Mouse (Mus musculus): Measurements from ENCODE around the gene Taok1. TPM values are rescaled to one million over a fixed set of nuclear protein-coding genes. Genes with fewer than 3 reads are reported as not detected.

Taok1 gene
- polyA plus RNA-seq, 1 experiment from 2014 or later = 19.6 TPM

DNA sequence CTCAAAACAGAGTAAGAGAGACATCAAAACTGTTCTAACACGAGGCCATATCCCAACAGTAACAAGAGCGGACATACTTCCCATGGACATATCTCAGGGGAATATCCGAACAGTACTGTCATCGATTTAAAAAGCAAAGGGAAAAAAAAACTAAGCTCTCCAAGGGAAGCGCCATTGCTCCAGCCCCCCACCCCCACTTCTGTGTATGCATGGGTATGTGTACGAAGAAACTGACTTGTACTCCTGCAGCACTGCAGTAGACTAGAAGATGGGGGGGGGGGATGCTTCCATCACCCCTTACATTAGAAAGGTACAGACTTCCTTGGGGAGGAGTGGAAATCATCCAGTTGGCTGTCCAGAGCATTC, 1.2 kb downstream of the Taok1 start:
- ATAC-seq (ENCODE audit: low read depth) = no peak
- H3K27me3 ChIP-seq (replicated peaks; ENCODE audit: control insufficient read depth, insufficient read depth, low read length) = no peaks in the 10 kb centered on the region
- H3K4me3 ChIP-seq (ENCODE audit: low read depth, low read length) = peak overlapping the region; percentile 97
- peak overlapping the region; percentile 86 for H3K4me2 ChIP-seq (ENCODE audit: low read depth, low read length)
- WGBS = 3% methylated on average over 6 of the region's 6 CpGs
- peak; percentile 22 for DNase-seq (ENCODE audit: low spot score)
- H3K9ac ChIP-seq (ENCODE audit: low read depth, low read length) = peak overlapping the region; percentile 100
- peak overlapping the region; percentile 97 for H3K27ac ChIP-seq (replicated peaks; ENCODE audit: low read depth, low read length)
- H3K36me3 ChIP-seq (ENCODE audit: control insufficient read depth, insufficient read depth, low read length) = 0 out of 2 replicates have a peak, but pooled peaks cover 9% of the 10 kb centered on the region
- no peaks in the 10 kb centered on the region for H3K9me3 ChIP-seq (ENCODE audit: control insufficient read depth, low read length)
- peaks cover 10% of the 10 kb centered on the region for H3K4me1 ChIP-seq (ENCODE audit: control insufficient read depth, insufficient read depth, low read length)

DNA sequence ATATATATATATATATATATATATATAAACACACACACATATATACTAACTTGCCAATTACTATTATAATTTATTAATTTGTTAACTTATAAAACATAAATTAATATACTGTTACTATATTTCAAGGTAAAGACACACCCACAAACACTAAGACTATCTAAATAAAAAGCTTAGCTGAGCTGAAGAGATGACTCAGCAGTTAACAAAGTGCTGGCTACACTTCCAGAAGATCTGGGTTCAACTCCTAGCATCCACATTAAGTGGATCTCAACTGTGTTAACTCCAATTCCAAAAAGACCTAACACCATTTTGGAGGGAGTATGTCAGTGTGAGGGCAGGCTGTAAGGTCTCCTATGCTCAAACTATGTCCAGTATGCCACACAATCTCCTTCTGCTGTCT, 10.3 kb downstream of the Taok1 start:
- Histone ChIP-seq H3K27me3 (replicated peaks; ENCODE audit: control insufficient read depth, insufficient read depth, low read length) (no peaks in the 10 kb centered on the region), H3K9ac (ENCODE audit: low read depth, low read length) (no peak overlapping the region), H3K4me3 (ENCODE audit: low read depth, low read length) (no peak overlapping the region)

DNA sequence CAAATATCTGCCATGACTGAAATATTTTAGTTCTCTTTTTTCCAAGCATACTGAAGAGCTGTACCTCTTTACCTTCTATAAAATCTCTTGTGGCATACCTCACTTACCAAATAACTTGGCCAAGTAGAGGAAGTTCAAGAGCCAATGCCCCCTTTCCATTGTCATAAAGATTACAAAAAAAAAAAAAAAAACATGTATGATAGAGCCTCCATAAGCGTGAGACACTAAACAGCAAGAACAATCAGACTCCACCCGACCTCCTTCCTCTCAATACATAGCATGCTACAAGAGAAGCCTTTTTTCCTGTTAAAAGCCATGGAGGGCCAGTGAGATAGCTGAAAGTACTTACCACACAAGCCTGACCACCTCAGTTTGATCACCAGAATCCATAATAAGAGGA, 16.2 kb downstream of the Taok1 start:
- Histone ChIP-seq H3K4me3 (ENCODE audit: low read depth, low read length) (no peak overlapping the region), H3K4me2 (ENCODE audit: low read depth, low read length) (no peak overlapping the region), H3K9me3 (ENCODE audit: control insufficient read depth, low read length) (no peaks in the 10 kb centered on the region), H3K27ac (replicated peaks; ENCODE audit: low read depth, low read length) (no peak overlapping the region), H3K27me3 (replicated peaks; ENCODE audit: control insufficient read depth, insufficient read depth, low read length) (no peaks in the 10 kb centered on the region), H3K9ac (ENCODE audit: low read depth, low read length) (no peak overlapping the region), H3K36me3 (ENCODE audit: control insufficient read depth, insufficient read depth, low read length) (peaks cover 13% of the 10 kb centered on the region), H3K4me1 (ENCODE audit: control insufficient read depth, insufficient read depth, low read length) (no peaks in the 10 kb centered on the region)
- 93% methylated on average over 2 of the region's 2 CpGs for WGBS
- DNase-seq (ENCODE audit: low spot score) (no peak), ATAC-seq (ENCODE audit: low read depth) (no peak)

More for the DNA sequence above, 10.3 kb downstream of the Taok1 start:
- Histone ChIP-seq H3K36me3 (ENCODE audit: control insufficient read depth, insufficient read depth, low read length) (peaks cover 17% of the 10 kb centered on the region), H3K27ac (replicated peaks; ENCODE audit: low read depth, low read length) (no peak overlapping the region), H3K4me1 (ENCODE audit: control insufficient read depth, insufficient read depth, low read length) (no peaks in the 10 kb centered on the region), H3K4me2 (ENCODE audit: low read depth, low read length) (no peak overlapping the region), H3K9me3 (ENCODE audit: control insufficient read depth, low read length) (no peaks in the 10 kb centered on the region)
- DNase-seq (ENCODE audit: low spot score) = no peak
- ATAC-seq (ENCODE audit: low read depth) = no peak

DNA sequence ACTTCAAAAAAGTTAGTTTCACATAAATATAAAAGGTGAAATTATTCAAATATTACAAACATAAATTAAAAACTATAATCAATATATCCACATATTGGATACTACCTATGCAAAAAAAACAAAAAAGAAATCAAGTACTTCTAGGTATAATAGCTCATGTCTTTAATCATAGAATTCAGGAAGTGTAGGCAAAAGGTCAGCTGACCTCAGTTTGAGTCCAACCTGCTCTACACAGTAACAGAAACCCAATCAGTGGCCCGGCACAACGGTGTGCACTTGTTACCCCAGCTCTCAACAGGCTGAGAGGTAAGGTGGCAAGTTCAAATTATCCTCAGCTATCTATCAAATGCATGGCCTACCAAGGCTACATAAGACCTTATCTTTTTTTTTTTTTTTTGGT, 16.8 kb downstream of the Taok1 start:
- no peak overlapping the region for H3K4me3 ChIP-seq (ENCODE audit: low read depth, low read length)
- peaks cover 11% of the 10 kb centered on the region for H3K36me3 ChIP-seq (ENCODE audit: control insufficient read depth, insufficient read depth, low read length)
- 91% methylated on average over 2 of the region's 2 CpGs for WGBS
- no peaks in the 10 kb centered on the region for H3K27me3 ChIP-seq (replicated peaks; ENCODE audit: control insufficient read depth, insufficient read depth, low read length)
- no peak overlapping the region for H3K27ac ChIP-seq (replicated peaks; ENCODE audit: low read depth, low read length)
- H3K9me3 ChIP-seq (ENCODE audit: control insufficient read depth, low read length) = no peaks in the 10 kb centered on the region
- no peak for DNase-seq (ENCODE audit: low spot score)
- no peak for ATAC-seq (ENCODE audit: low read depth)
- no peak overlapping the region for H3K4me2 ChIP-seq (ENCODE audit: low read depth, low read length)
- H3K9ac ChIP-seq (ENCODE audit: low read depth, low read length) = no peak overlapping the region
- H3K4me1 ChIP-seq (ENCODE audit: control insufficient read depth, insufficient read depth, low read length) = no peaks in the 10 kb centered on the region

DNA sequence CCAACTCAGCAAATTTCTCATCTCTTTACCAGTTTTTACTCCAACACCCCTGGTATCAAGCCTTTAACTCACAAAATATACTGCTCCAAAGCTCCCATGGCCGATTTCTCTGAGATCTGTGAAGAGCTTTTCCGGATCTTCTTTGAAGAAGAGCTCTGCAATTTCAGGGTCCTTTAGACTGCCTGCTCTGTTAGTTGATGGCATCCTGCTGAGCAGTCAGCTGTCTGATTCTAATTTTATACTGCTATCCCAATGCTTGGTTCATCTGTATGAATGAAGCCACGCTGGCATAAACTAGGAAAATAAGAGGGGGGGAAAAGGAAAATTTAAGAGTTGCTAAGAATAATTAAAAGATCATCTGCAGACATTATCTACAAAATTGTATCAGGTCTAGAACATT, 22.4 kb downstream of the Taok1 start:
- Histone ChIP-seq H3K4me2 (ENCODE audit: low read depth, low read length) (no peak overlapping the region), H3K4me3 (ENCODE audit: low read depth, low read length) (no peak overlapping the region), H3K9me3 (ENCODE audit: control insufficient read depth, low read length) (no peaks in the 10 kb centered on the region), H3K4me1 (ENCODE audit: control insufficient read depth, insufficient read depth, low read length) (no peaks in the 10 kb centered on the region), H3K36me3 (ENCODE audit: control insufficient read depth, insufficient read depth, low read length) (peaks cover 43% of the 10 kb centered on the region), H3K27ac (replicated peaks; ENCODE audit: low read depth, low read length) (no peak overlapping the region), H3K27me3 (replicated peaks; ENCODE audit: control insufficient read depth, insufficient read depth, low read length) (no peaks in the 10 kb centered on the region), H3K9ac (ENCODE audit: low read depth, low read length) (no peak overlapping the region)
- ATAC-seq (ENCODE audit: low read depth) (no peak), DNase-seq (ENCODE audit: low spot score) (no peak)
- WGBS = 94% methylated on average over 3 of the region's 3 CpGs

DNA sequence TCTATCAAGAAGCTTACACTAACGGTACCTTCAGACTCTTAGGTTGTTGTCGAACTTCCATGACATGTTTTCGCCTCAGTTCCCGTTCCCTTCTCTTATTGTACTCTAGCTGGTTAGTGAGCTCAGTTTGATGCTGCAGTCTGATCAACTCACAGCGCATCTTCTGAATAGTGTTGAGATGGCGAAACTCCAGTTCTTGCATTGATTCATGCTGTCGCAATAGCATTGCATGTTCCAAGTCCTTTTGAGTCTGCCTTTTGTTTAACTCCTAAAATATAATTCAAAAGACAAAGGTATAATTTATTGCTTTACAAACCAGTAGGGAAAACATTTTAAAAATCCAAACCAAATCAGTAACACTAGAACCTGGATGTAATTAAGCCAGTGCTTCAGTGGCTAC, 62.4 kb downstream of the Taok1 start:
- WGBS = 91% methylated on average over 7 of the region's 7 CpGs
- H3K9me3 ChIP-seq (ENCODE audit: control insufficient read depth, low read length) = no peaks in the 10 kb centered on the region
- H3K9ac ChIP-seq (ENCODE audit: low read depth, low read length) = no peak overlapping the region
- H3K27ac ChIP-seq (replicated peaks; ENCODE audit: low read depth, low read length) = no peak overlapping the region
- H3K27me3 ChIP-seq (replicated peaks; ENCODE audit: control insufficient read depth, insufficient read depth, low read length) = no peaks in the 10 kb centered on the region
- H3K4me1 ChIP-seq (ENCODE audit: control insufficient read depth, insufficient read depth, low read length) = no peaks in the 10 kb centered on the region
- no peak overlapping the region for H3K4me2 ChIP-seq (ENCODE audit: low read depth, low read length)
- no peak overlapping the region for H3K4me3 ChIP-seq (ENCODE audit: low read depth, low read length)
- ATAC-seq (ENCODE audit: low read depth) (no peak), DNase-seq (ENCODE audit: low spot score) (no peak)
- H3K36me3 ChIP-seq (ENCODE audit: control insufficient read depth, insufficient read depth, low read length) = peaks cover 83% of the 10 kb centered on the region

DNA sequence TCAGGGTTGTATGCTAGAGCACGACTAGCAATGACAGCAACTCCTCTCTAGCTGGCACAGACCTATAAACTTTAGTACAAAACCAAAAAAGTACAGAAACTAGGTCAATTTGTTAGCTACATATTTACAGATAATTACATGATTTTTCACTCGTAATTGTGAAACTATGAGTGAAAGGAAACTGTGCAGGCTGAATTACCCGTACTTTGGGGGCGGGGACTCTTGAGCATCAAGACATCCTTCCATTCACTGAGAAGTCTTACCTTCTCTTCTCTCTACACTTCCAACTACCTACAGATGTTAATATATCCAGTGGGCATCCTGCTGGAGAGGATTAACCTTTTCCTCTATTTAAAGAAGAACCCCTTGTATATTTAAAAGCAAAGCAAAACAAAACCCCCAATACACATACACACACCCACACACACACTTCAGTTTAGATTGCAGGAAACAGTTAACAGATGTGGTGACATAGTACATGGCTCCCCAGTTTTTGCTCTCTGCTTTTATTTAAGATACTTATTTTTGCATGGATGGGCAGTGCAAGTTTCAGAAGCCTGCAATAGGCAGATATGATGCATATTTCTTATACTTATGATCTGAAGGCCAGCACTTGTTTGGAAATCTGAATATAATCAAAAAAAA, 75.3 kb downstream of the Taok1 start:
- WGBS = 79% methylated on average over 4 of the region's 4 CpGs
- Histone ChIP-seq H3K27ac (replicated peaks; ENCODE audit: low read depth, low read length) (no peak overlapping the region), H3K36me3 (ENCODE audit: control insufficient read depth, insufficient read depth, low read length) (peaks cover 33% of the 10 kb centered on the region), H3K27me3 (replicated peaks; ENCODE audit: control insufficient read depth, insufficient read depth, low read length) (no peaks in the 10 kb centered on the region), H3K4me2 (ENCODE audit: low read depth, low read length) (no peak overlapping the region), H3K4me3 (ENCODE audit: low read depth, low read length) (no peak overlapping the region), H3K9me3 (ENCODE audit: control insufficient read depth, low read length) (no peaks in the 10 kb centered on the region), H3K9ac (ENCODE audit: low read depth, low read length) (no peak overlapping the region), H3K4me1 (ENCODE audit: control insufficient read depth, insufficient read depth, low read length) (no peaks in the 10 kb centered on the region)
- ATAC-seq (ENCODE audit: low read depth) (no peak), DNase-seq (ENCODE audit: low spot score) (no peak)

DNA sequence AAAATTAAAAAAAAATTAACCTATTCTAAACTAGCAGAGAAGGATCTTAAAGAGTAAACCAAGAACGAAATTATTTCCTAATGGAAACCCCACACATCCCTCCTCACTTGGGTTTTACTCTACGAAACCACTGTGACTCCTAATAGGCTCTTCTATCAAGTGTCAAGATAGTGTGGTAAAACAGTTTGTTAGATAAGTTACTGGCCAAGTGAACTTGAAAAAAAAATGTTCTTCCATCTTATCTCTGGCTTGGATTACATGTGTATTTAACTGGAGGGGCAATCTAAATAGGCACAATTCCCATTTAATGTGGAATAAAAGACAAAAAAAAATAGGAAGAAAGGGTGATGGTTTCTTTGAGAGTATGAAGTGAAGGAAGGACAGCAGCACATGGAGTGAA, 76.8 kb downstream of the Taok1 start:
- Histone ChIP-seq H3K36me3 (ENCODE audit: control insufficient read depth, insufficient read depth, low read length) (peaks cover 19% of the 10 kb centered on the region), H3K4me2 (ENCODE audit: low read depth, low read length) (no peak overlapping the region), H3K9ac (ENCODE audit: low read depth, low read length) (no peak overlapping the region), H3K27ac (replicated peaks; ENCODE audit: low read depth, low read length) (no peak overlapping the region), H3K27me3 (replicated peaks; ENCODE audit: control insufficient read depth, insufficient read depth, low read length) (no peaks in the 10 kb centered on the region), H3K9me3 (ENCODE audit: control insufficient read depth, low read length) (no peaks in the 10 kb centered on the region), H3K4me1 (ENCODE audit: control insufficient read depth, insufficient read depth, low read length) (no peaks in the 10 kb centered on the region), H3K4me3 (ENCODE audit: low read depth, low read length) (no peak overlapping the region)
- WGBS = 97% methylated on average over 2 of the region's 2 CpGs
- DNase-seq (ENCODE audit: low spot score) (no peak), ATAC-seq (ENCODE audit: low read depth) (no peak)

DNA sequence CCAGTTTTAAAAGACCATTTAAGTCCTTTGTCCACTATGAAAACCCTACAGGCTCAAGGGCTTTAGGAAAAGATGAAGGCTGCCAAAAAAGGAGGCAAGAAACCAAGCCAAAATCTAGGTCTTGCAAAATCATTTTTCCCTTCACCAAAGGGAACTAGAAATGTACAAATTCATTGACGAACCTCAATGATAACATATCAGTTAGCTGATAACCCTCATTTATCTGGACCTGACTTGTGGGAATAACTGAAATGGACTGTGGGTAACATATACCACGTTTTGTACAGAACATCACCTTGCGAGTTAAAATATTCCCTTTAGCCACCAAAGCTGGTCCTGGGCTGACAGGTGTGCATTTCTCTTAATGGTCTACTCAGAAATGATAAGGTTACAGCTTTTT, 78.0 kb downstream of the Taok1 start:
- Histone ChIP-seq H3K9me3 (ENCODE audit: control insufficient read depth, low read length) (no peaks in the 10 kb centered on the region), H3K36me3 (ENCODE audit: control insufficient read depth, insufficient read depth, low read length) (peaks cover 10% of the 10 kb centered on the region), H3K4me3 (ENCODE audit: low read depth, low read length) (no peak overlapping the region), H3K27me3 (replicated peaks; ENCODE audit: control insufficient read depth, insufficient read depth, low read length) (no peaks in the 10 kb centered on the region), H3K27ac (replicated peaks; ENCODE audit: low read depth, low read length) (no peak overlapping the region), H3K4me1 (ENCODE audit: control insufficient read depth, insufficient read depth, low read length) (no peaks in the 10 kb centered on the region), H3K9ac (ENCODE audit: low read depth, low read length) (no peak overlapping the region), H3K4me2 (ENCODE audit: low read depth, low read length) (no peak overlapping the region)
- WGBS = 84% methylated on average over 3 of the region's 3 CpGs
- DNase-seq (ENCODE audit: low spot score) = no peak
- ATAC-seq (ENCODE audit: low read depth) = no peak
